Mouse (Mus musculus) lung, embryonic 15.5 days (tissue): ENCODE measurements around the gene Klhdc4. TPM values are rescaled to one million over a fixed set of nuclear protein-coding genes. Genes with fewer than 3 reads are reported as not detected.

Experiments
- polyA plus RNA-seq: library from polyadenylated mRNA; unstranded; fragments of >200 nt; fragmentation: Nextera tagmentation; extraction: Ambion mirVana; gene quantifications from 2 replicates; pipeline ENCODE4 v1.2.1, GENCODE M21; 2015

Gene Klhdc4
- polyA plus RNA-seq, 1 experiment from 2014 or later: 41.8 TPM

Other genes starting within 250 kb of the Klhdc4 start
- gene Map1lc3b, start 239.2 kb downstream of the Klhdc4 start, polyA plus RNA-seq: 199 and 200 TPM in 2 replicates
- gene Zcchc14, start 176.7 kb downstream of the Klhdc4 start, polyA plus RNA-seq: 13.5 and 14.2 TPM in 2 replicates
- 0.44 and 0.86 TPM in 2 replicates for gene Jph3, start 99.9 kb downstream of the Klhdc4 start, polyA plus RNA-seq
- 14.8 and 15.5 TPM in 2 replicates for gene Slc7a5, start 78.1 kb upstream of the Klhdc4 start, polyA plus RNA-seq
- not detected in 2 replicates for gene Car5a, start 115.3 kb upstream of the Klhdc4 start, polyA plus RNA-seq
- 40.2 and 50.4 TPM in 2 replicates for gene Banp, start 120.2 kb upstream of the Klhdc4 start, polyA plus RNA-seq